Mouse (Mus musculus): ENCODE data around the gene Capzb.

DNA sequence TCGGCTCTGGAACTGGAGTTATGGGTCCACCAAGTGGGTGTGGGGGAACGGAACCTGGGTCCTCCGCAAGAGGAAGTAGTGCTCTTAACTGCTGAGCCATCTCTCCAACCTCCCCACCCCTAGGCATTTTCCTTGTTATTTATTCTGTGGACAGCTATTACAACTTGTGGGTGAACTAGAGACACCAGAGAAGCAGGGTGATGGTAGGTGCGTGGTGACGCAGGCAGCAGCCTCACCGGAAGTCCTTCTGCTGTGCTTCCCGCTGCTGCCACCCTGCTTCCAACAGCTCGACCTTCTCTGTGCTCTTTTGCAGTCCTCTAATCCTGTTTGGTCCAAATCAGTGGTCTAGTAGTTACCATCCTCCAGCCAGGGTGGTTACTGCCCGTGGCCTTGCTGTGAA is 6.4 kb downstream of the Capzb start:
- TF ChIP-seq CTCF (IDR thresholded peaks at IDR 0.05; ENCODE audit: extremely low read depth, insufficient read depth, insufficient read length, insufficient replicate concordance) (no peak), POLR2A (IDR thresholded peaks at IDR 0.05; ENCODE audit: low read depth, low read length) (no peak)

Measured in spleen, adult 2 months (tissue).